Mouse (Mus musculus) ES-E14 (cell line): ENCODE results near the gene Mrpl28.

ENCODE experiments used
- CHD2 ChIP-seq: IDR thresholded peaks from 2 replicates; pipeline ENCODE4 v1.6.1; 2014; ENCODE audit warnings: mild to moderate bottlenecking, low read depth, low read length, inconsistent platforms
- ZC3H11A ChIP-seq: IDR thresholded peaks from 2 replicates; pipeline ENCODE4 v1.6.1; 2012; ENCODE audit warnings: low read depth, mild to moderate bottlenecking, inconsistent platforms, low read length, borderline replicate concordance

DNA sequence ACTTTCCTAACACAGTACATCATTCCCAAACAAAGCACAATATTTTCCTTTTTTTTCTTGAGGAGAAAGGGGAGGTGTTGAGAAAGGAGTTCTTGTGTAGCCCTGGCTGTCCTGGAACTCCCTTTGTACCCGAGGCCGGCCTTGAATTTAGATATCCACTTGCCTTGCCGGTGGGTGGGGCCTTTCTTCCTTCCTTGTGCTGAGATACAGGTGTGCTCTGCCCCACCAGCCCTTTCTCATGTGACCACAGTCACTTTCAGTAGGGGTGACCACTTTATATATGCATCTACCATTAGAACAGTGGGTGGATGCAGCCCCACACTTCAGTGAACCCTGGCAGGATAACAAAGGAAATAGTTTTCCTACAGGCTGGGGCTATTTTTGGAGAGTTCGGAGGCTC, 11.6 kb upstream of the Mrpl28 start:
- no peak for TF ChIP-seq ZC3H11A
- TF ChIP-seq CHD2: no peak
